Mouse (Mus musculus) forebrain, embryonic 11.5 days (tissue): ENCODE results near the gene Ccdc6. TPM values are rescaled to one million over a fixed set of nuclear protein-coding genes. Genes with fewer than 3 reads are reported as not detected.

ENCODE experiments used
- ATAC-seq: fragments of 200-750 bp; cut with Nextera tagmentation; replicated peaks from 2 replicates; pipeline ENCODE4 v1.8.0; 2017; ENCODE audit warnings: moderate TSS enrichment; ENCODE audit not compliant: low FRiP score
- DNase-seq: peaks from one replicate; pipeline ENCODE4 v3.0.0-alpha.2; 2017; ENCODE audit warnings: low spot score
- H3K27ac ChIP-seq: fragments of 300-500 bp; sonication (generic); 2 replicates; pipeline ENCODE4 v1.5.1; 2014; ENCODE audit warnings: low read depth, low read length
- H3K27me3 ChIP-seq: fragments of 300-500 bp; sonication (generic); 2 replicates; pipeline ENCODE4 v1.6.1; 2014; ENCODE audit warnings: mild to moderate bottlenecking, low read length, mixed read lengths; ENCODE audit not compliant: control insufficient read depth, insufficient read depth
- H3K36me3 ChIP-seq: fragments of 300-500 bp; sonication (generic); 2 replicates; pipeline ENCODE4 v1.6.1; 2014; ENCODE audit warnings: mild to moderate bottlenecking, low read length, moderate library complexity, mixed read lengths; ENCODE audit not compliant: control insufficient read depth, insufficient read depth
- H3K4me1 ChIP-seq: fragments of 300-500 bp; sonication (generic); replicated peaks from 2 replicates; pipeline ENCODE4 v1.6.1; 2014; ENCODE audit warnings: low read length, mixed read lengths; ENCODE audit not compliant: control insufficient read depth, insufficient read depth
- H3K4me2 ChIP-seq: fragments of 300-500 bp; sonication (generic); 2 replicates; pipeline ENCODE4 v1.6.1; 2014; ENCODE audit warnings: low read depth, mild to moderate bottlenecking, low read length, moderate library complexity, mixed read lengths; ENCODE audit not compliant: severe bottlenecking
- H3K4me3 ChIP-seq: fragments of 300-500 bp; sonication (generic); 2 replicates; pipeline ENCODE4 v1.5.1; 2014; ENCODE audit warnings: low read depth, low read length
- H3K9ac ChIP-seq: fragments of 300-500 bp; sonication (generic); 2 replicates; pipeline ENCODE4 v1.6.1; 2014; ENCODE audit warnings: low read length
- H3K9me3 ChIP-seq: fragments of 300-500 bp; sonication (generic); 2 replicates; pipeline ENCODE4 v1.6.1; 2016; ENCODE audit warnings: low read length, mixed read lengths; ENCODE audit not compliant: control insufficient read depth
- WGBS: fragments of 180-500 bp; shearing (Covaris S2); extraction: QIAGEN DNeasy Blood & Tissue Kit; methylation state at CpG from one replicate; pipeline ENCODE4 v1.1.7; 2014; 5-methylcytosine and 5-hydroxymethylcytosine counted together
- polyA plus RNA-seq: library from polyadenylated mRNA; unstranded; fragments of >200 nt; fragmentation: Nextera tagmentation; extraction: Ambion mirVana; gene quantifications from 2 replicates; pipeline ENCODE4 v1.2.1, GENCODE M21; 2014

Ccdc6 gene
- polyA plus RNA-seq, 1 experiment from 2014 or later = 17.6 TPM

DNA sequence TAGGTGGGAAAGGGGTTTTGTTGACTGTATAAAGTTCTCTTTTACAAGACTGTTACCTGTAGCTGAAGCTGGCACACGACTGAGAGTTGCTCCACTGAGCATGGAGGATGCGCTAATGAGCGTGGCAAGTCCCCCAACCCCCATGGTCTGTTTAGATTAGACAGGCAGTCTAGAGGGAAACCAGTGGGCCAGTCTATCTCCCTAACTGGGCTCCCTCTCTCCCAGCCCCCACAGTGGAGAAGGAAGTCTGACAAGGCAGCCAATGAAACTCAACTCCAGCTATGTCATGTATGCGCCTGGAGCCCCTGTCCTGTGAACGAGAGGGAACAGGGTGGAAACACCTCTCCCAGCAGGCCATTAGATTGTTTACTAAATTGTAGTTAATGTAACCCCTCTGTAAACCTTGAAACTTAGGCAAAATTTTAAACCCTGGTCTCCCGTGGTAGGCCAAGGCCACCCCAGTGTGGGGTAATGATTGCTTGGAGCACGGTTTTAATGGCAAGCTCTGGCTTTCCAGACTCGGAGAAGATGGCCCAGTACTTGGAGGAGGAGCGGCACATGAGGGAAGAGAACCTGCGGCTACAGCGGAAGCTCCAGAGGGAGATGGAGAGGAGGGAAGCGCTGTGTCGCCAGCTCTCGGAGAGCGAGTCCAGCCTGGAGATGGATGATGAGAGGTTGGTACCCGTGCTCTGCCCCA, 77.7 kb downstream of the Ccdc6 start:
- H3K9ac ChIP-seq = no peak overlapping the region
- no peaks in the 10 kb centered on the region for H3K4me1 ChIP-seq
- no peak overlapping the region for H3K27ac ChIP-seq
- no peaks in the 10 kb centered on the region; the same call in 1 of the 2 replicates for H3K36me3 ChIP-seq
- H3K9me3 ChIP-seq = no peaks in the 10 kb centered on the region
- no peak overlapping the region for H3K4me3 ChIP-seq
- DNase-seq = no peak
- ATAC-seq = no peak
- H3K27me3 ChIP-seq = no peaks in the 10 kb centered on the region
- H3K4me2 ChIP-seq = no peak overlapping the region
- 85% methylated on average over 16 of the region's 16 CpGs for WGBS

DNA sequence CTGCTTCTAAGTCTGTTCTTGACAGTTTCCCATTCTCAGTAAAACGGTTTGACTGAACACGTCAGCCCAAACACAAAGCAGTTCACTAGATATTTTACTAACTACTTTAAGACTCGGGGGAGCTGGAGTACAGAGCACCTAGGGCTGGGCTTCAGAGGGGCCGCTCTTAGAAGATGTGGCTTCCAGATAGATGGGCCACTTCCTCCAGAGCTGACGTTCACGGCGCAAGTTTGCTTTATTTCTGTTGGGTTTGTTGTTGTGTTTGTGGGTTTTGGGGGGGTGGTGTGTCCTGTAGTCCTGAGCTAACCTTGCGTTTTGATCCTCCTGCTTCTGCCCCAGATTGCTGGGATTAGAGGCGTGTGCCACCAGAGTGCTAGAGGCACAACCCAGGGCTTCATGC, 83.8 kb downstream of the Ccdc6 start:
- Histone ChIP-seq H3K36me3 (no peaks in the 10 kb centered on the region; the same call in 1 of the 2 replicates), H3K9ac (no peak overlapping the region), H3K9me3 (no peaks in the 10 kb centered on the region), H3K27me3 (no peaks in the 10 kb centered on the region), H3K27ac (no peak overlapping the region), H3K4me1 (no peaks in the 10 kb centered on the region), H3K4me3 (no peak overlapping the region), H3K4me2 (no peak overlapping the region)
- ATAC-seq (no peak), DNase-seq (no peak)
- WGBS = 89% methylated on average over 9 of the region's 9 CpGs

- Histone ChIP-seq H3K4me1 (no peaks in the 10 kb centered on the region), H3K9me3 (no peaks in the 10 kb centered on the region), H3K4me2 (no peak overlapping the region), H3K36me3 (no peaks in the 10 kb centered on the region; the same call in 1 of the 2 replicates), H3K9ac (no peak overlapping the region), H3K4me3 (no peak overlapping the region), H3K27me3 (no peaks in the 10 kb centered on the region), H3K27ac (no peak overlapping the region)
- no peak for ATAC-seq
- DNase-seq = no peak
- WGBS = 89% methylated on average over 11 of the region's 11 CpGs
Measured at GRCm38 (mm10) chr10:70181279-70181972, 84.5 kb downstream of the Ccdc6 start.

DNA sequence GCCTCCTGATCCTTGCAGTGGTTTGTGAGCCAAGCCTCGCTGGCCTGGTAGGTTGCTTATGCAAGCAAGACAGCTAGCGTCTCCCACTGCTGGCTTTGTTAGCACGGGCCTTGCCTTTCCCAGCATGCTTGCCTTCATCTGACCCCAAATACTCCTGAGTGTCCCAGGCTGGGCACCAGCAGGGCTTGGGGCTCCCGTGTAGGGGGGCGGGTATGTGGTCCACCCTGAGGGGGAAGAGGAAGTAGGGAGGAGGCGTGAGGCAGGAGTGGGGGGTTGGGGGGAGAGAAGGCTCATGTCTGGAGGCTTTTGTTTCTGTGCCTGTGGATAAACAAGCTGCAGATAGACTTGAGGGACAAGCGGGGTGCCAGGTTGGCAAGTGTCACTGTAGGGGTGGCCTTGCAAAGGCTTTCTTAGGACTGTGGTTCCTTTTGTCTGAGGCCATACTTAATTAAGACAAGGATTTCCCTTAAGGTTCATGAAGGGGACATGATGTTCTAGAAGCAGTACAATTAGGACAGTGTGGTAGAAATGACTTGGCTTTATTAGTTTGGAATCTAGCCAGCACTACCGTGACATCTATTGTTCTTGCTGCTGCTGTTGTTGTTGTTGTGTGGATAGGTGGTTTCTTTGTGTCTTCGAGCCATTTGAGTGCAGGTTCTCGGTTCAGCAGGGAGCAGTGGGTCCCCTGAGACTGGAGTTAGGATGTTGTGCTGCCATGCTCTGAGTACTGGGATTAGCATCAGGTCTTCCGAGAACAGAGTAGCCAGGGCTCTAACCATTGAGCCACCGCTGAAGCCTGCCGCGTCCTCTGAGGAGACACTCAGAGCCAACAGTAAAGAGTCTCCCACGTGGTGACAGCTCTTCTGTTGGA, 86.5 kb downstream of the Ccdc6 start:
- DNase-seq (no peak), ATAC-seq (no peak)
- H3K4me2 ChIP-seq = no peak overlapping the region
- no peaks in the 10 kb centered on the region for H3K4me1 ChIP-seq
- 79% methylated on average over 15 of the region's 15 CpGs for WGBS
- H3K9ac ChIP-seq = no peak overlapping the region
- no peaks in the 10 kb centered on the region for H3K27me3 ChIP-seq
- no peaks in the 10 kb centered on the region for H3K9me3 ChIP-seq
- peaks cover 3% of the 10 kb centered on the region; the same call in 1 of the 2 replicates for H3K36me3 ChIP-seq
- no peak overlapping the region for H3K27ac ChIP-seq
- no peak overlapping the region for H3K4me3 ChIP-seq

DNA sequence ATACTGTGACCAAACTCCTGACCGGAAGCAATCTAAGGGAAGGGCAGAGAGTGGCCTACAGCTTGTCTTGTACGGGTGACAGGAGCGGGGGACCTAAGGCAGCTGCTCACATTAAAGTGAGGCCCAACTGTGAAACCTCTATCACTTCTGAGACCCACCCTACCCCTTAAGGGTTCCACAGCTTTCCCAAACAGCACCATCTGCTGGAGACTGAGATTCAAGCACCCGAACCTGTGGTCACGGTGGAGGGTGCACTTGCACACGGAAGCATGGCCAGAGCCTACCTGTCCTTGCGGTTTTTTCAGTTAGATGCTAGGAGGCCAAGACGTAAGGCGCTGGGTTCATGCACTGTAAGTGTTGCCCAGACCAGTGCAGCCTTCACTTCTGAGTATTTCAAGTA, 89.2 kb downstream of the Ccdc6 start:
- no peaks in the 10 kb centered on the region for H3K27me3 ChIP-seq
- no peaks in the 10 kb centered on the region for H3K4me1 ChIP-seq
- peaks cover 4% of the 10 kb centered on the region; the same call in 1 of the 2 replicates for H3K36me3 ChIP-seq
- DNase-seq = no peak
- no peaks in the 10 kb centered on the region for H3K9me3 ChIP-seq
- 80% methylated on average over 9 of the region's 9 CpGs for WGBS
- H3K27ac ChIP-seq = no peak overlapping the region
- no peak overlapping the region for H3K4me3 ChIP-seq
- H3K9ac ChIP-seq = no peak overlapping the region
- no peak for ATAC-seq
- H3K4me2 ChIP-seq = no peak overlapping the region

- Histone ChIP-seq H3K9me3 (no peaks in the 10 kb centered on the region), H3K9ac (no peak overlapping the region), H3K36me3 (peaks cover 4% of the 10 kb centered on the region; the same call in 1 of the 2 replicates), H3K27ac (no peak overlapping the region), H3K27me3 (no peaks in the 10 kb centered on the region), H3K4me1 (no peaks in the 10 kb centered on the region), H3K4me2 (no peak overlapping the region), H3K4me3 (no peak overlapping the region)
- DNase-seq (no peak), ATAC-seq (no peak)
- 91% methylated on average over 7 of the region's 7 CpGs for WGBS
Measured at GRCm38 (mm10) chr10:70186586-70186985, 89.7 kb downstream of the Ccdc6 start.

DNA sequence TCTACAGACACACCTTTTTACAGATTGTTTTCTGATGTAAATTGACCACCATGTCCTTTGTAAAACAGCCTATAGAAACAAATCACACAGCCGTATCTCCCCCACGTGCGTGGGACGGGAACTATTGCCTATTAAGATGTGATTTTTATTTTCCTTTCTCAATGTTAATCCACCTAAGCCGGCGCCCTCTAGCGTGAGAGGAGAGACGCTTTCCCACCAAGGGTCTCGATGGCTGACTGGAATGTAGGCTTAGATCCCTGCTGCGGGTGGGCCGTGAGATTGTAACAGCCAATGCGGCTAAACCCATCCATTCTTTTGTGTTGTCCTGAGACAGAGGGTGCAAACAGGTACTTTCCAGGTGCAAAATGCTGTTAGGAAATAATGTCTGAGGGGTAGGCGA, 92.9 kb downstream of the Ccdc6 start:
- no peak for DNase-seq
- Histone ChIP-seq H3K4me3 (no peak overlapping the region), H3K27me3 (no peaks in the 10 kb centered on the region), H3K36me3 (peaks cover 4% of the 10 kb centered on the region; the same call in 1 of the 2 replicates), H3K4me1 (no peaks in the 10 kb centered on the region), H3K4me2 (no peak overlapping the region), H3K9ac (no peak overlapping the region), H3K9me3 (no peaks in the 10 kb centered on the region), H3K27ac (no peak overlapping the region)
- no peak for ATAC-seq
- 85% methylated on average over 13 of the region's 13 CpGs for WGBS

GRCm38 (mm10) chr10:70194283-70194682, 97.4 kb downstream of the Ccdc6 start:
- no peak for ATAC-seq

More at GRCm38 (mm10) chr10:70194283-70194682, 97.4 kb downstream of the Ccdc6 start:
- Histone ChIP-seq H3K4me1 (no peaks in the 10 kb centered on the region), H3K4me2 (no peak overlapping the region), H3K36me3 (no peaks in the 10 kb centered on the region), H3K27me3 (no peaks in the 10 kb centered on the region), H3K27ac (no peak overlapping the region), H3K4me3 (no peak overlapping the region), H3K9me3 (no peaks in the 10 kb centered on the region), H3K9ac (no peak overlapping the region)
- DNase-seq = no peak
- 73% methylated on average over 9 of the region's 9 CpGs for WGBS
